Mouse (Mus musculus): Measurements from ENCODE around the gene Yeats2. TPM values are rescaled to one million over a fixed set of nuclear protein-coding genes. Genes with fewer than 3 reads are reported as not detected.
A peak's percentile ranks its signal among the peaks of the same experiment; 100 is the strongest.

Yeats2 gene
- polyA plus RNA-seq, 1 experiment from 2014 or later, result 12.5 TPM

- no peak for DNase-seq (ENCODE audit: low spot score)
- Histone ChIP-seq H3K27ac (no peak overlapping the region), H3K4me3 (replicated peaks; ENCODE audit: low read depth, low read length) (no peak overlapping the region), H3K36me3 (ENCODE audit: insufficient read depth, low read length) (no peaks in the 10 kb centered on the region; the same call in 1 of the 2 replicates), H3K9ac (ENCODE audit: low read depth, low read length) (no peak overlapping the region), H3K4me2 (ENCODE audit: low read length) (no peak overlapping the region), H3K4me1 (replicated peaks; ENCODE audit: insufficient read depth, low read length) (no peaks in the 10 kb centered on the region), H3K9me3 (replicated peaks; ENCODE audit: low read length) (no peaks in the 10 kb centered on the region), H3K27me3 (ENCODE audit: insufficient read depth, low read length) (no peaks in the 10 kb centered on the region)
- no peak for TF ChIP-seq CTCF (IDR thresholded peaks at IDR 0.05; ENCODE audit: low read depth)
- 52% methylated on average over 2 of the region's 2 CpGs for WGBS
- no peak for ATAC-seq (replicated peaks; ENCODE audit: low FRiP score, low read depth)
Observed at GRCm38 (mm10) chr16:20130397-20130796, 10.5 kb upstream of the Yeats2 start.

- Histone ChIP-seq H3K27ac (no peak overlapping the region), H3K9me3 (replicated peaks; ENCODE audit: low read length) (no peaks in the 10 kb centered on the region), H3K27me3 (ENCODE audit: insufficient read depth, low read length) (no peaks in the 10 kb centered on the region), H3K36me3 (ENCODE audit: insufficient read depth, low read length) (no peaks in the 10 kb centered on the region), H3K4me2 (ENCODE audit: low read length) (no peak overlapping the region), H3K9ac (ENCODE audit: low read depth, low read length) (no peak overlapping the region), H3K4me3 (replicated peaks; ENCODE audit: low read depth, low read length) (no peak overlapping the region), H3K4me1 (replicated peaks; ENCODE audit: insufficient read depth, low read length) (peaks cover 4% of the 10 kb centered on the region; the same call in 1 of the 2 replicates)
- DNase-seq (ENCODE audit: low spot score) (no peak), ATAC-seq (replicated peaks; ENCODE audit: low FRiP score, low read depth) (no peak)
- TF ChIP-seq CTCF (IDR thresholded peaks at IDR 0.05; ENCODE audit: low read depth), result no peak
- 97% methylated on average over 3 of the region's 3 CpGs for WGBS
Observed at GRCm38 (mm10) chr16:20144568-20144967, 3.7 kb downstream of the Yeats2 start.

- Histone ChIP-seq H3K9me3 (replicated peaks; ENCODE audit: low read length) (no peaks in the 10 kb centered on the region), H3K27ac (no peak overlapping the region), H3K4me3 (replicated peaks; ENCODE audit: low read depth, low read length) (no peak overlapping the region), H3K4me2 (ENCODE audit: low read length) (no peak overlapping the region), H3K36me3 (ENCODE audit: insufficient read depth, low read length) (peaks cover 19% of the 10 kb centered on the region), H3K9ac (ENCODE audit: low read depth, low read length) (no peak overlapping the region), H3K27me3 (ENCODE audit: insufficient read depth, low read length) (no peaks in the 10 kb centered on the region), H3K4me1 (replicated peaks; ENCODE audit: insufficient read depth, low read length) (no peaks in the 10 kb centered on the region)
- TF ChIP-seq CTCF (IDR thresholded peaks at IDR 0.05; ENCODE audit: low read depth), result no peak
- WGBS, result 44% methylated on average over 5 of the region's 5 CpGs
- DNase-seq (ENCODE audit: low spot score) (no peak), ATAC-seq (replicated peaks; ENCODE audit: low FRiP score, low read depth) (no peak)
Observed at GRCm38 (mm10) chr16:20151991-20152390, 11.1 kb downstream of the Yeats2 start.

- Histone ChIP-seq H3K27ac (no peak overlapping the region), H3K4me3 (replicated peaks; ENCODE audit: low read depth, low read length) (no peak overlapping the region), H3K9me3 (replicated peaks; ENCODE audit: low read length) (no peaks in the 10 kb centered on the region), H3K9ac (ENCODE audit: low read depth, low read length) (no peak overlapping the region), H3K36me3 (ENCODE audit: insufficient read depth, low read length) (peaks cover 28% of the 10 kb centered on the region), H3K27me3 (ENCODE audit: insufficient read depth, low read length) (no peaks in the 10 kb centered on the region), H3K4me2 (ENCODE audit: low read length) (no peak overlapping the region), H3K4me1 (replicated peaks; ENCODE audit: insufficient read depth, low read length) (no peaks in the 10 kb centered on the region)
- DNase-seq (ENCODE audit: low spot score) (no peak), ATAC-seq (replicated peaks; ENCODE audit: low FRiP score, low read depth) (no peak)
- no peak for TF ChIP-seq CTCF (IDR thresholded peaks at IDR 0.05; ENCODE audit: low read depth)
- 79% methylated on average over 3 of the region's 3 CpGs for WGBS
Observed at GRCm38 (mm10) chr16:20153742-20154141, 12.9 kb downstream of the Yeats2 start.

- WGBS, result 89% methylated on average over 2 of the region's 2 CpGs
- no peak overlapping the region for H3K4me2 ChIP-seq (ENCODE audit: low read length)
- no peaks in the 10 kb centered on the region for H3K4me1 ChIP-seq (replicated peaks; ENCODE audit: insufficient read depth, low read length)
- H3K9me3 ChIP-seq (replicated peaks; ENCODE audit: low read length), result no peaks in the 10 kb centered on the region
- DNase-seq (ENCODE audit: low spot score), result no peak
- no peak overlapping the region for H3K27ac ChIP-seq
- H3K9ac ChIP-seq (ENCODE audit: low read depth, low read length), result no peak overlapping the region
- peaks cover 70% of the 10 kb centered on the region for H3K36me3 ChIP-seq (ENCODE audit: insufficient read depth, low read length)
- H3K27me3 ChIP-seq (ENCODE audit: insufficient read depth, low read length), result no peaks in the 10 kb centered on the region
- peak; percentile 5; the same call in 1 of the 2 replicates for TF ChIP-seq CTCF (IDR thresholded peaks at IDR 0.05; ENCODE audit: low read depth)
- ATAC-seq (replicated peaks; ENCODE audit: low FRiP score, low read depth), result no peak
- H3K4me3 ChIP-seq (replicated peaks; ENCODE audit: low read depth, low read length), result no peak overlapping the region
Observed at GRCm38 (mm10) chr16:20160130-20160529, 19.3 kb downstream of the Yeats2 start.

- ATAC-seq (replicated peaks; ENCODE audit: low FRiP score, low read depth) (no peak), DNase-seq (ENCODE audit: low spot score) (no peak)
- WGBS, result 92% methylated on average over 3 of the region's 3 CpGs
- no peaks in the 10 kb centered on the region for H3K4me1 ChIP-seq (replicated peaks; ENCODE audit: insufficient read depth, low read length)
- H3K27ac ChIP-seq, result no peak overlapping the region
- peaks cover 65% of the 10 kb centered on the region for H3K36me3 ChIP-seq (ENCODE audit: insufficient read depth, low read length)
- no peak overlapping the region for H3K9ac ChIP-seq (ENCODE audit: low read depth, low read length)
- no peak for TF ChIP-seq CTCF (IDR thresholded peaks at IDR 0.05; ENCODE audit: low read depth)
- H3K9me3 ChIP-seq (replicated peaks; ENCODE audit: low read length), result no peaks in the 10 kb centered on the region
- H3K4me3 ChIP-seq (replicated peaks; ENCODE audit: low read depth, low read length), result no peak overlapping the region
- no peaks in the 10 kb centered on the region for H3K27me3 ChIP-seq (ENCODE audit: insufficient read depth, low read length)
- H3K4me2 ChIP-seq (ENCODE audit: low read length), result no peak overlapping the region
Observed at GRCm38 (mm10) chr16:20169071-20169470, 28.2 kb downstream of the Yeats2 start.

- H3K36me3 ChIP-seq (ENCODE audit: insufficient read depth, low read length), result peaks cover 62% of the 10 kb centered on the region
- peak; percentile 6 for DNase-seq (ENCODE audit: low spot score)
- no peak for TF ChIP-seq CTCF (IDR thresholded peaks at IDR 0.05; ENCODE audit: low read depth)
Observed at GRCm38 (mm10) chr16:20169471-20170106, 28.7 kb downstream of the Yeats2 start.

More at GRCm38 (mm10) chr16:20169471-20170106, 28.7 kb downstream of the Yeats2 start:
- ATAC-seq (replicated peaks; ENCODE audit: low FRiP score, low read depth), result no peak
- H3K4me2 ChIP-seq (ENCODE audit: low read length), result no peak overlapping the region
- 83% methylated on average over 3 of the region's 3 CpGs for WGBS
- H3K4me1 ChIP-seq (replicated peaks; ENCODE audit: insufficient read depth, low read length), result no peaks in the 10 kb centered on the region
- no peak overlapping the region for H3K9ac ChIP-seq (ENCODE audit: low read depth, low read length)
- no peaks in the 10 kb centered on the region for H3K27me3 ChIP-seq (ENCODE audit: insufficient read depth, low read length)
- no peaks in the 10 kb centered on the region for H3K9me3 ChIP-seq (replicated peaks; ENCODE audit: low read length)
- no peak overlapping the region for H3K27ac ChIP-seq
- no peak overlapping the region for H3K4me3 ChIP-seq (replicated peaks; ENCODE audit: low read depth, low read length)

Data from kidney, postnatal 0 days (tissue).